Mouse (Mus musculus) megakaryocyte progenitor cell, adult 5-6 weeks (primary cell): ENCODE results near the gene Tmem212. TPM values are rescaled to one million over a fixed set of nuclear protein-coding genes. Genes with fewer than 3 reads are reported as not detected.

Experiments used
- ATAC-seq: replicated peaks from 2 replicates; pipeline ENCODE4 v1.8.0; 2016; ENCODE audit warnings: mild to moderate bottlenecking, moderate TSS enrichment, inconsistent platforms; ENCODE audit not compliant: poor library complexity
- total RNA-seq, 2 experiments: library from RNA; stranded (forward) in 1 of 2; stranded (reverse) in 1 of 2; fragments of 157-497, 149-512 nt in 1 of 2; fragments of 200-1000 nt in 1 of 2; gene quantifications; 2 replicates each; pipeline versions ENCODE4 v1.2.3 to v1.2.4; 2015 to 2017

Gene Tmem212
- total RNA-seq, 2 experiments from 2014 or later: not detected

DNA sequence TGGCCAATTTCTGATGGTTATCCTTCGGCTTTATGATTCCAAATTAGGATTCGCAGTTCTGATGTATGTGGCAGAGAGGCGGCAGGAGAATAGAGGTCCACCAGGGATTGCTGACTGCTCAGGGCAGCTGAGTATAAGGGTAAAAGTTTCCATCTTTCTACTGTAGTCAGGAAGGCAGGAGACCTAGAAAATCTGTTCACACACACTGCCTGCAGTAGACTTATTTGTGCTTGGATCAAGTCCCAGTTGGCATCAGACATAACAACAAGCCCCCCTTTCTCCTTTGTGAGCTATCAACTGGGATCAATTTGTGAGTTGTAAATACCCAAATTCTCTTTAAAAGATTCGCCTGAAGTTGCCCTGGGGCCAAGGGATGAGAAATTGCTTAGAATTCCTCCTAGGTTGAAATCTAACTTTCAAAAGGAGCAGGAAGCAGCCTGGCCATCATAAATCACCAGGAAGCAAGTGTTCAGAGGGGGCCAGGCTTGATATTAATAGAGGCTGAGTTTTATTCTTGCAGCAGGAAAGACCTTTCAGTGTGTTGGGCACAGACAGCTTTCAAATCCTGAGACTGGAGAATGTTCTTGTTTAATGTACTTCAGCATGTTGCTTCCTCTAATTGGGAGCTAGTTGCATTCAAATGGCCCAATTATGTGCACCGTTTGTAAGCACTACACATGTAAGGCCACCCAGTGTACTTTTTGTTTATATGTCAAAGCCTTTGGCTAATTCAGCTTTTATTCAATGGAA, 41.6 kb downstream of the Tmem212 start:
- no peak for ATAC-seq

DNA sequence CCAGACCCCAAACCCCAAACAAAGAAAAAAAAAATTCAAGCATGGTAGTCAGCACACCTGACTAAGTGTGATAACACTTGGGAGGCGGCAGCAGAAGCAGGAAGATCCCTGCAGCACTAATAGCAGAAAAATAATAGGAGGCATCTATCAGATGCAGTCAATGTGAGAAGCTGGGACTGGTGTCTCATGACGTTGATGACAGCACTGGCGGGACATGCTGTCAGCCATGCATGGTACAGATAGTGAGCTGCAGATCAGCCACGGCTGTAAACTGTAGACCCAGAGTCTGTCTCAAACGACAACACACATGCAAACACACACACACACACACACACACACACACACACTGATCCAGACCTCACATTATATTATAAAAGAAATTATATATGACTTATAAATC, 52.9 kb downstream of the Tmem212 start:
- ATAC-seq: no peak

GRCm38 (mm10) chr3:27842856-27843255, 53.3 kb downstream of the Tmem212 start:
- no peak for ATAC-seq

DNA sequence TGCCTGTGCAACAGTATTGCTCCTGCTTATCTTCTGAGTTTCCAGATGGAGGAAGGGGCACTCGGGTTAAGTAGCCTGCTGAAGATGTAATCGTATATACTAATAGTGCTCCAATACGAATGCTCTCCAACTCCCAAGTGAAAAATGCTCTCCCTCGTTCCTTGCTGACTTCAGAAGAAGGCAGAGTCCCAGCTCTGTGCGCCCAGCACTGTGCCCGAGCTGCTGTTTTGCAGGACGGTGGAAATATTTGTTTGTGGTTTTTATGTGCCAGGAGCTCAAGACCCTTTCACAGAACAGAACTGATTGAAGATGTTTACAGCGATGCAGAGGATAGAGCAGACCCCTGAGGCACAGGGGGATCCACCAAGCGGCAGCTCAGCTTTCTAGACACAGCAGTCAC, 55.9 kb downstream of the Tmem212 start:
- no peak for ATAC-seq

GRCm38 (mm10) chr3:27839795-27840194, 56.4 kb downstream of the Tmem212 start:
- no peak for ATAC-seq

DNA sequence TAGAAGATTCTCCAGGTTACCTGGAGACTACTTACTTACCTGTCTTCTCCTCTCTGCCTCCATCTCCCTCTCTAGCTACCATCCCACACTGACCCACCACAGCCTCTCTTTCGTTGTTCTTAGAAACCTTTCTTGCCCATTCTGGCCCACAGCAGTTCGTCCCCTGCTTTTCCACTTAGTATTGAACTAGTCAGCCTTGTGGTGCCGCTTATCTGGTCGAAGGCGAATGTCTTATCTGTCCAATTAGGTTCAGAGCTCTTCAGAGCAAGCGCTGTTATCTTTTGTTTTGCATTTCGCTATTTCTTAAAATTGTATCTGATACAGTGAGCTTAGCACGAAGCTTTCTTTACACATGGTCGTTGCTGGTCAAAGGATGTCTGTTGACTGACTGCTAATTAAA, 56.9 kb downstream of the Tmem212 start:
- ATAC-seq: no peak

- no peak for ATAC-seq
Measured at GRCm38 (mm10) chr3:27836297-27836696, 59.9 kb downstream of the Tmem212 start.

DNA sequence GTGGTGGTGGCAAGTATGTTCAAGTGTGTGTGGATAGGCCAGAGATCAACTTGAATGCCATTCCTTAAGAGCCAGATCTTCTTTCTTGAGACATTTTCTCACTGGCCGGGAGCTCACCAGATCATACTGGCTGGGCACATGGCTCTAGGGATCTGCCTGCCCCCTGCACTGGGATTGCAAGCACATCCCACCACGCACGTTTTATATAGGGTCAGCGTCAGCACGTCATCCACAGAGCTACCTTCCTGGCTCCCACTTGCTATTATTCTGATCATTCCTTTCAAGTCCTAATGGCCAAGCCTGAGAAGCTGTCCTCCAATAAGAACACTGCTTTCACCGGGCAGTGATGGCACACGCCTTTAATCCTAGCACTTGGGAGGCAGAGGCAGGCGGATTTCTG, 60.4 kb downstream of the Tmem212 start:
- no peak for ATAC-seq

DNA sequence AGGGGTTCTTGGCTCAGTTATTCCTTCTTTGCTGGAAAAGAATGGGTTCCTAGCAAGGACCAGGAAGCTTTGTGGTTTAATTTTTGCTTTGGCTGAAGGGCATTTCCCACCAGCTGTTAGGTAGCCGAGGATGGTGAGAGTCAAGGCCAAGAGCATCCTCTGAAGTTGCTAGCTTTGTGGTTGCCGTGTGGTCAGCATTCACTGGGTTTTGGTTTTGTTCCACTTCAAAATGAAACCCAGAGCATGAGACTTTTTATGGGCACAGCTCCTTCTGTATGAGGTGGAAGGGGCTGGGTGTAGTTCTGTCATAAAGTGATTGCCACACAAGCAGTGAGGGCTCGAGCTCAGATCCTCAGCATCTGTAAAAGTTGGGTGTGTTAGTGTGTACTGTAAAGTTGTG, 67.4 kb downstream of the Tmem212 start:
- ATAC-seq: peak; percentile 57

DNA sequence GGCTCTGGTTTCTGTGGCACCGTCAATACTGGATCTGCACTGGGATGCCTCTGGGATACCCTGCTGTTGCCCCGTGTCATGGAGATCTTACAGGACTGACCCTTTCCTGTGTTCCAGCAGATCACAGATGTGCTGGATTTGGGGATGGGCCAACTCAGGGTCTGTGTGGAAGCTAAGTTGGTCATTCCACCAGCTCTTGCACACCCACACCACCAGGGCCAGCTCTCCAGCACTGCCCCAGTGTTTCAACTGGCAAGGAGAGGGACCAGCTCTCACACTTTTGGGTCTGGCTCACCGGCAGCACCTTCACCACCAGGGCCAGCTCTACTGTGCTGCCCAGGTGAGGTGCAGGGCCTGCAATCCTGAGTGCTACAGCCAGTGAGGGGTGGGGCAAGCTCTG, 68.9 kb downstream of the Tmem212 start:
- no peak for ATAC-seq

DNA sequence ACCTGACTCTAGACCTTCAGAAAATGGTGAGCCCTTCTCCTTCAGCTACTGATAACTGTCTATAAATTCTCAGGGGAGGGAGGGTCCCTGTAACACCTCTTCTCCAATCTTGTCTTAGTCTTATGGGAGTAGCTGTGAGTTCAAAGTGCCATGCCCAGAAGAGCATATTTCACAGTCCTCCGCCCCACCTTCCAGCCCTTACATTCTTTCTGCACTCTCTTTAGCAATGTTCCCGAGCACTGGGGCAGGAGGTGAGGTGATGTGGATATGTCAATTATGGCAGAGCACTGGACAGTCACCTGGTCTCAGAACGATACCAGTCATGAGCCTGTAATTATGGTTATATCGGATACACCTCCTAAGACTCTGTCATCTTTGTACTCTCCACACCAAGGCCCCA, 70.2 kb downstream of the Tmem212 start:
- ATAC-seq: no peak

Other genes with a start within 250 kb of the Tmem212 start
- 37.6 and 40.6 TPM in 2 replicates for gene Fndc3b, start 185.1 kb downstream of the Tmem212 start, total RNA-seq (2015)
- gene Fndc3b, start 185.1 kb downstream of the Tmem212 start, total RNA-seq (2017): 14.2 and 15.0 TPM in 2 replicates
- gene Pld1, start 42.3 kb upstream of the Tmem212 start, total RNA-seq (2015): 12.6 and 15.9 TPM in 2 replicates
- 3.7 and 6.9 TPM in 2 replicates for gene Pld1, start 42.3 kb upstream of the Tmem212 start, total RNA-seq (2017)